Mouse (Mus musculus) heart, postnatal 0 days (tissue): Measurements from ENCODE around the gene Frzb. TPM values are rescaled to one million over a fixed set of nuclear protein-coding genes. Genes with fewer than 3 reads are reported as not detected.

Experiments
- ATAC-seq: fragments of 200-750 bp; cut with Nextera tagmentation; 2 replicates; pipeline ENCODE4 v1.8.0; 2017; ENCODE audit warnings: low read depth, moderate number of reproducible peaks, moderate library complexity; ENCODE audit not compliant: insufficient read depth
- DNase-seq: peaks from one replicate; pipeline ENCODE4 v3.0.0-alpha.2; 2016; ENCODE audit warnings: low spot score
- H3K27ac ChIP-seq: fragments of 300-500 bp; sonication (generic); 2 replicates; pipeline ENCODE4 v1.5.1; 2014; ENCODE audit warnings: low read depth, mild to moderate bottlenecking
- H3K27me3 ChIP-seq: fragments of 300-500 bp; sonication (generic); 2 replicates; pipeline ENCODE4 v1.6.1; 2014; ENCODE audit warnings: low read length, mixed read lengths; ENCODE audit not compliant: control insufficient read depth, insufficient read depth
- H3K36me3 ChIP-seq: fragments of 300-500 bp; sonication (generic); replicated peaks from 2 replicates; pipeline ENCODE4 v1.6.1; 2014; ENCODE audit warnings: low read length, mixed read lengths; ENCODE audit not compliant: control insufficient read depth, insufficient read depth
- H3K4me1 ChIP-seq: fragments of 300-500 bp; sonication (generic); 2 replicates; pipeline ENCODE4 v1.6.1; 2014; ENCODE audit warnings: antibody characterized with exemption; ENCODE audit not compliant: control insufficient read depth, insufficient read depth
- H3K4me2 ChIP-seq: fragments of 300-500 bp; sonication (generic); 2 replicates; pipeline ENCODE4 v1.6.1; 2014; ENCODE audit warnings: low read depth, mild to moderate bottlenecking, low read length, moderate library complexity
- H3K4me3 ChIP-seq: fragments of 300-500 bp; sonication (generic); 2 replicates; pipeline ENCODE4 v1.5.1; 2014; ENCODE audit warnings: low read depth, low read length
- H3K9ac ChIP-seq: fragments of 300-500 bp; sonication (generic); replicated peaks from 2 replicates; pipeline ENCODE4 v1.6.1; 2014; ENCODE audit warnings: low read depth, low read length, mixed read lengths
- H3K9me3 ChIP-seq: fragments of 300-500 bp; sonication (generic); replicated peaks from 2 replicates; pipeline ENCODE4 v1.6.1; 2016; ENCODE audit warnings: low read length; ENCODE audit not compliant: control insufficient read depth
- CTCF ChIP-seq: IDR thresholded peaks from 2 replicates; pipeline ENCODE4 v1.5.1; 2016; ENCODE audit warnings: antibody characterized with exemption, control low read depth, low read depth
- EP300 ChIP-seq: IDR thresholded peaks from 2 replicates; pipeline ENCODE4 v1.6.1; 2016; ENCODE audit warnings: antibody characterized with exemption, low read depth
- WGBS: fragments of 180-500 bp; shearing (Covaris S2); extraction: QIAGEN DNeasy Blood & Tissue Kit; methylation state at CpG from one replicate; pipeline ENCODE4 v1.1.7; 2014; 5-methylcytosine and 5-hydroxymethylcytosine counted together
- polyA plus RNA-seq: library from polyadenylated mRNA; unstranded; fragments of >200 nt; fragmentation: Nextera tagmentation; extraction: Ambion mirVana; gene quantifications from 2 replicates; pipeline ENCODE4 v1.2.1, GENCODE M21; 2015
- total RNA-seq: library from RNA; depleted of rRNA; stranded (reverse); fragments of >200 nt; gene quantifications from 2 replicates; pipeline ENCODE4 v1.2.3, GENCODE M21; 2014; ENCODE audit warnings: low replicate concordance

Frzb gene
- total and polyA plus RNA-seq, 2 experiments from 2014 or later, result 5.0 to 6.0 TPM

GRCm38 (mm10) chr2:80404770-80405169 is 42.7 kb downstream of the Frzb start:
- Histone ChIP-seq H3K4me1 (no peaks in the 10 kb centered on the region), H3K27me3 (no peaks in the 10 kb centered on the region), H3K4me3 (no peak overlapping the region), H3K9me3 (no peaks in the 10 kb centered on the region), H3K27ac (no peak overlapping the region), H3K4me2 (no peak overlapping the region), H3K36me3 (no peaks in the 10 kb centered on the region), H3K9ac (no peak overlapping the region)
- 55% methylated on average over 5 of the region's 5 CpGs for WGBS
- TF ChIP-seq CTCF (no peak), EP300 (no peak)
- no peak for ATAC-seq
- no peak for DNase-seq

DNA sequence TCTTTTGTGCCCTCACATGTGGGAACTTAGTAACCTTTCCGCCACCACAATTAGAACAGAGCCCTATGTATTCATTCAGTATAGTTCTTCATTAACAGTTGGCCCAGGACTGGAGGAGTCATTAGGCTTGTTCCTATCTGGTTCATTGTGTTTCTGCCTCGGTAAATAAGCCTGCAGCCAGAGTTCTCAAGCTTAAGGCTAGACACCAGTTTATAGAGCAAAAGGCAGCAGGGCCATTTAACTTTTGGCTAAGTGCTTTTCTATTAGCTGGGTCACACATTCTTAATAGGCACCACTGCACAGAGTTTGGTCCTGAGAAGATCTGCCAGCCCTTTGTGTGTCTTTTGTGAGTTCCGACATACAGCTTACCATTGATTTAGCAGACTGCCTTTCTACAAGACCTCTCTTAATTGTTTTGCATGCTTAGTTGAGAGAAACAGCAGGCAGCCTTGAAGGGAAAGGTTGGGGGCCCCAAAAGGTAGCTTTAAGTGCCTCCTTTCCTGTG is 48.8 kb downstream of the Frzb start:
- H3K4me2 ChIP-seq, result no peak overlapping the region
- no peak overlapping the region for H3K27ac ChIP-seq

DNA sequence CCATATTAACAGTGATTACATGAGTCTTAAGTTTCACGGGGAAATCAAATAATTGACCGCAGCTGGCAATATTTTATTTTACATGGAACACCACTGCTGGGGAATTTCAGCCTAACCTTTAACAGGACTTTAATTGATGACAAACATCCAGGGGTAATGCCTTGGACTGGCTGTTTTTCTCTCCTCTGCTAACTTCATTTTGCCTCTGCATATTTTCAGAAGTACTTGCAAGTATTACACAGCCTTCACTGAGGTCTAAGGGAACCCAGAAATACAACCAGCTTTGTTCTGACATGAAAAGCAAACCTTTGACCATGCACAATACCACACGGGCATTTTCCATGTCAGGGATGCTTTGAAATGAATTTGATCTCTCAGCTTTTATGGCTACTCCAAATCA is 50.6 kb downstream of the Frzb start:
- H3K4me2 ChIP-seq, result no peak overlapping the region
- ATAC-seq (no peak), DNase-seq (no peak)
- TF ChIP-seq CTCF, result no peak
- H3K9ac ChIP-seq, result no peak overlapping the region
- no peak overlapping the region for H3K27ac ChIP-seq
- H3K9me3 ChIP-seq, result no peaks in the 10 kb centered on the region
- no peak overlapping the region for H3K4me3 ChIP-seq
- no peaks in the 10 kb centered on the region for H3K36me3 ChIP-seq
- H3K27me3 ChIP-seq, result no peaks in the 10 kb centered on the region
- 75% methylated on average over 3 of the region's 3 CpGs for WGBS
- H3K4me1 ChIP-seq, result no peaks in the 10 kb centered on the region; the same call in 1 of the 2 replicates

More for the DNA sequence above, 48.8 kb downstream of the Frzb start:
- whole genome bisulfite sequencing, result 45% methylated on average over 3 of the region's 3 CpGs
- H3K36me3 ChIP-seq, result no peaks in the 10 kb centered on the region
- H3K9ac ChIP-seq, result no peak overlapping the region
- no peaks in the 10 kb centered on the region for H3K27me3 ChIP-seq
- DNase-seq (no peak), ATAC-seq (no peak)
- TF ChIP-seq CTCF (no peak), EP300 (no peak)
- H3K9me3 ChIP-seq, result no peaks in the 10 kb centered on the region
- H3K4me1 ChIP-seq, result no peaks in the 10 kb centered on the region; the same call in 1 of the 2 replicates
- H3K4me3 ChIP-seq, result no peak overlapping the region

DNA sequence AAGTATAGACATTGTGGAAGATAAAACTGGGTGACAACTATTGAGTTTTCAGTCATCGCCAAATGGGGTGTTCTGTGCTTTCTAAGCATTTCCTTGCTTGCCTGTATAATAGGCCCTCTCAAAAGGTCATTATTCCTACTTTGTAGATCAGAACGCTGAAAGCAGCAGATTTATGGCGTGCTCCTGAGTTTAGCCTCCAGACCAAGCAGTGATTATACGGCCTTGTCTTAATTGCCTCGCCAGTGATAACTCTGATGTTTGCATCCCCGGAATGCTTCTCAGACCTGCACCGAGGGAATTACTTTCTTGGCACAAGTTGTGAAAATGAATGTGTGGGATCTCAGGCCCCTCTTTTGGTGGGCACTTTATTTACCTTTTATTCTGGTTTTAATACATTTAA is 51.4 kb downstream of the Frzb start:
- Histone ChIP-seq H3K9me3 (no peaks in the 10 kb centered on the region), H3K9ac (no peak overlapping the region), H3K36me3 (no peaks in the 10 kb centered on the region), H3K27ac (no peak overlapping the region), H3K4me1 (no peaks in the 10 kb centered on the region; the same call in 1 of the 2 replicates), H3K4me3 (no peak overlapping the region), H3K27me3 (no peaks in the 10 kb centered on the region), H3K4me2 (no peak overlapping the region)
- ATAC-seq, result no peak
- WGBS, result 58% methylated on average over 7 of the region's 7 CpGs
- no peak for DNase-seq
- TF ChIP-seq EP300, result no peak
- TF ChIP-seq CTCF, result no peak

DNA sequence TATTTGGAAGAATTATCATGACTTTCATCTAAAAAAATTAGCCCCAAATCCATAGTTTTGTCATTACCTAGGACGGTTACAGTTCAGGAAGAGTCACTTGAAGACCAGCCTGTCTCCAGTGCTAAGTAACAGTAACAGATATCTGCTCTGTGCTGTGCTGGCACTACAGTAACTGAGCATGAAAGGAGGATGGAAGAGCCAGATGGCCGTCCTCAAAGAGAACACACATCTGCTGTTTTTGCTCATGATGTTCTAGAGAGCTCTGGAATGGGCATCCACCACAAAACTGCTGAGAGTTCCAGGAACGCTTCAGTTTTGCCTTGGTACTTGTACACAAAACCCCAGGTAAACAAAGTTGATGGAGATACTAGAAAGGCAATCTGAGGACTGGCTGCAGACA is 59.1 kb downstream of the Frzb start:
- Histone ChIP-seq H3K4me3 (no peak overlapping the region), H3K27ac (no peak overlapping the region), H3K9ac (no peak overlapping the region), H3K4me2 (no peak overlapping the region), H3K27me3 (no peaks in the 10 kb centered on the region), H3K4me1 (no peaks in the 10 kb centered on the region), H3K36me3 (no peaks in the 10 kb centered on the region), H3K9me3 (no peaks in the 10 kb centered on the region)
- ATAC-seq, result no peak
- DNase-seq, result no peak
- 57% methylated on average over 3 of the region's 3 CpGs for whole genome bisulfite sequencing
- TF ChIP-seq EP300 (no peak), CTCF (no peak)

- no peak overlapping the region for H3K4me2 ChIP-seq
- no peak overlapping the region for H3K9ac ChIP-seq
- H3K27me3 ChIP-seq, result no peaks in the 10 kb centered on the region
- TF ChIP-seq EP300 (no peak), CTCF (no peak)
- H3K36me3 ChIP-seq, result no peaks in the 10 kb centered on the region
- no peak for ATAC-seq
- H3K9me3 ChIP-seq, result no peaks in the 10 kb centered on the region
- no peak overlapping the region for H3K4me3 ChIP-seq
- no peaks in the 10 kb centered on the region for H3K4me1 ChIP-seq
- 23% methylated on average over 9 of the region's 9 CpGs for WGBS
- H3K27ac ChIP-seq, result no peak overlapping the region
- no peak for DNase-seq
Observed at GRCm38 (mm10) chr2:80387668-80388067, 59.8 kb downstream of the Frzb start.
